Mouse (Mus musculus) heart, adult 8-10 months (tissue): ENCODE data around the gene Tnip1. TPM values are rescaled to one million over a fixed set of nuclear protein-coding genes. Genes with fewer than 3 reads are reported as not detected.

Source experiments
- DNase-seq: peaks from one replicate; pipeline ENCODE4 v3.0.0; 2022; ENCODE audit warnings: low spot score
- total RNA-seq, 4 experiments: library from RNA; stranded (reverse); gene quantifications; 2 replicates each; pipeline ENCODE4 v1.2.4; 2022

Gene Tnip1
- total RNA-seq, 4 experiments from 2014 or later: 30.7 to 41.6 (median 35.2) TPM

- DNase-seq: no peak
Observed at GRCm38 (mm10) chr11:54879922-54880321, 82.8 kb downstream of the Tnip1 start.

GRCm38 (mm10) chr11:54879434-54879833, 83.3 kb downstream of the Tnip1 start:
- DNase-seq: peak; percentile 87

- DNase-seq: no peak
Observed at GRCm38 (mm10) chr11:54878893-54879292, 83.8 kb downstream of the Tnip1 start.

- no peak for DNase-seq
Observed at GRCm38 (mm10) chr11:54876031-54876430, 86.7 kb downstream of the Tnip1 start.

GRCm38 (mm10) chr11:54871831-54872537, 90.7 kb downstream of the Tnip1 start:
- DNase-seq: no peak

GRCm38 (mm10) chr11:54869318-54869717, 93.4 kb downstream of the Tnip1 start:
- no peak for DNase-seq

- DNase-seq: no peak
Observed at GRCm38 (mm10) chr11:54868445-54868844, 94.3 kb downstream of the Tnip1 start.

GRCm38 (mm10) chr11:54867903-54868434, 94.7 kb downstream of the Tnip1 start:
- no peak for DNase-seq

GRCm38 (mm10) chr11:54867049-54867385, 95.7 kb downstream of the Tnip1 start:
- no peak for DNase-seq

GRCm38 (mm10) chr11:54866119-54867048, 96.3 kb downstream of the Tnip1 start, which contains the start of gene Hint1:
Gene Hint1, plus strand, starts transcription at chr11:54866383.
- DNase-seq: peak; percentile 93

- no peak for DNase-seq
Observed at GRCm38 (mm10) chr11:54865330-54866085, 97.2 kb downstream of the Tnip1 start.

GRCm38 (mm10) chr11:54862621-54863520, 99.8 kb downstream of the Tnip1 start:
- no peak for DNase-seq

- no peak for DNase-seq
Observed at GRCm38 (mm10) chr11:54861471-54862420, 101.0 kb downstream of the Tnip1 start.

Other genes with a start within 250 kb of the Tnip1 start
- 10 to 100 TPM; 20.1 to 22.6 (median 21.7) TPM for gene Cdc42se2, start 175.2 kb downstream of the Tnip1 start, total RNA-seq
- 10 to 100 TPM; 35.9 to 40.2 (median 39.3) TPM for gene Lyrm7, start 102.0 kb downstream of the Tnip1 start, total RNA-seq
- 100 to 1,000 TPM; 213 to 341 (median 275) TPM for gene Hint1, start 96.5 kb downstream of the Tnip1 start, total RNA-seq
- 100 to 1,000 TPM; 188 to 354 (median 218) TPM for gene Gpx3, start 60.5 kb downstream of the Tnip1 start, total RNA-seq
- 100 to 1,000 TPM; 202 to 217 (median 212) TPM for gene Anxa6, start 70.5 kb upstream of the Tnip1 start, total RNA-seq
- 1 to 10 TPM; 5.9 to 9.4 (median 6.5) TPM for gene Ccdc69, start 115.2 kb upstream of the Tnip1 start, total RNA-seq
- 10 to 100 TPM in 2 of 4 experiments, 1 to 10 TPM in 2; 9.4 to 10.7 (median 10.1) TPM for gene Gm2a, start 135.2 kb upstream of the Tnip1 start, total RNA-seq
- not detected for gene Slc36a3, start 188.8 kb upstream of the Tnip1 start, total RNA-seq
- 10 to 100 TPM in 3 of 4 experiments, 1 to 10 TPM in 1; 10.0 to 14.0 (median 12.0) TPM for gene Slc36a2, start 222.2 kb upstream of the Tnip1 start, total RNA-seq
- gene Slc36a1, start 241.4 kb upstream of the Tnip1 start, total RNA-seq: 10 to 100 TPM in 3 of 4 experiments, 1 to 10 TPM in 1; 8.8 to 12.1 (median 10.4) TPM